Mouse (Mus musculus): ENCODE measurements around the gene Tmem141. TPM values are rescaled to one million over a fixed set of nuclear protein-coding genes. Genes with fewer than 3 reads are reported as not detected.

Gene Tmem141
- polyA plus RNA-seq (2012; rRNA removed; ENCODE audit: low replicate concordance) = 20.4 and 44.3 TPM in 2 replicates

DNA sequence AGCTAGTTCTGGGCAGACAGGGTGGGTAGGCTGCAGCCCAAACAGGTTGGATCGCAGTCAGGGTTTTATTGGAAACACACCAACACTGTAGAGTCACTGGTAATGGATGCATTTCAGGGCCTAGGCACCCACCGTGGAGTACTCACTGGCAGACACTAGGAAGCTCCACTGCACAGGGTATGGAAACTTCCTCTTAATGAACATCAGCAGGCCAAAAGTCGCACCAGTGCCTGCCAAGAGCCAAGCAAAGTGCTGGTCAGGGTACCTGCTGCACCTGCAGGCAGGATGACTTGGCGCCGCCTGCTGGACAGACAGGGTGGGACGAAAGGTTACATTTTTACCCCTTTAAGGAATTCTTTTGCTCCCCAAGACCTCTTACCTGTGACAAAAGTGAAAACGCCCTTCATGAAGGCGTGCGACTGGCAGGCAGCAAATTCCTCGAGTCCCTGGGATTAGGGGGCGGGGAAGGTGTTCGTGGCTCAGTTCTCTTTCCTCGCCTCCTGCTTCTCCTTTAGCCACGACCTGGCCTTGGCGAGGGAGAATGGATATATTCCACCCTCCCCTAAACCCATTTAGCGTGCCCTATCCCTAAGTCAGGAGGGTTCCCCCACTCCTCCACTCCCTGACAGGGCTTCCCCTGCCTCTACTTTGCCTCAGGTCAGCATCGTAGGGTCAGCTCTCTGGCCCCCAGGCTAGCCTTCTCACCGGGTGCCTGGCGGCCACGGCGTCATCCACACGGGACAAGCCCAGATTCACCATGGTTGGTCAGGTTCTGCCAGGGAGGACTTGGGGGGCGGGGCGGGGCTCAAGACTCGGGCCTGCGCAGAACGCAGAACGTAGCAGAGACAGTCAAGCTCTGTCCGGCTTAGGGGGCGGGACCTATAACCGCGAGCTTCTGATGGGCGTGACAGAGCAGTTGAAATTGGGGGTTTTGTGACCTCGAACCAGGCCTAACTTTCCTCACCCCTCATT lies at the start of gene Tmem141:
Gene Tmem141, minus strand, starts transcription at position 777 of the 972 bp plus-strand sequence.

DNA sequence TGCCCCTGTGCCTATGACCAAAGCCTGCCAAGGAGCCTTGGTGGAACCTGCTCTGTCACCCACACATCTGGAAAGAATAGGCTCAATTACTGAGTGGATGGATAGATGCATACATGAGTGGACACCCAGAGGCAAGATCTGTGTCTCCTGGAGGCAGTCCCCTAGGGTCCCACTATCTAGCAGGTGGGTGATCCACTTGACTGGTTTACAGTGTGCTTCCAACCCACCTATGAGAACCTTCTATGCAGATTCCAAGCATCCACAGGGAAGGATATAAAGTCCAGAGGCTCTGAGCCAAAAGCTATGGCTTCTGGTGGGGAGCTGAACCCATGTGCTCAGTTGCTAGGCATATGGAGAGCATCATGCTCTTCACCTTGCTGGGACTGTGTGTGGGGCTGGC lies 35.8 kb upstream of the Tmem141 start, which contains the start of gene Lcn5:
Gene Lcn5, plus strand, starts transcription at position 301 of the 400 bp plus-strand sequence.

GRCm38 (mm10) chr2:25652902-25653301 lies 31.1 kb upstream of the Tmem141 start, which contains the start of gene Lcn8:
TSS of gene Lcn8 (plus strand) at chr2:25653120.

DNA sequence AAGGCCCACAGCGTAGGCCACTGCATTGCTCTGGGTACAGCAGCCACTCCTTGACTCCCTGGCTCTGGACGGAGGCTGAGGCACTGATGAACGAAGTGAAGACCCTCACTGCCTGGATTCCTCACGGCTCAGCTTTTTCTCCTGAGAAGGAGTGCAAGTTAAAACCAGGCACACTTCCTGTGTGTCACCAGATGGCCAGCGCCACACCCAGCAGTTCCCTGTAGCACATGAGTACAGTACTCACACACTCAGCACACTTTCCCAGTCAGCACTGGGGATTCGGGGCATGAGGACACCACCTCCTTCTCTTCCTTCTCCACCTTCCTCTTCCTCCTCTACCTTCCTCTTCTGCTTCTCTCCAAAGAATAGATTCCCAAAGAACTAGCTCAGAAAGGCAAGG lies 6.0 kb upstream of the Tmem141 start, which contains the start of gene Fcna:
Gene Fcna, minus strand, starts transcription at position 220 of the 400 bp plus-strand sequence.

DNA sequence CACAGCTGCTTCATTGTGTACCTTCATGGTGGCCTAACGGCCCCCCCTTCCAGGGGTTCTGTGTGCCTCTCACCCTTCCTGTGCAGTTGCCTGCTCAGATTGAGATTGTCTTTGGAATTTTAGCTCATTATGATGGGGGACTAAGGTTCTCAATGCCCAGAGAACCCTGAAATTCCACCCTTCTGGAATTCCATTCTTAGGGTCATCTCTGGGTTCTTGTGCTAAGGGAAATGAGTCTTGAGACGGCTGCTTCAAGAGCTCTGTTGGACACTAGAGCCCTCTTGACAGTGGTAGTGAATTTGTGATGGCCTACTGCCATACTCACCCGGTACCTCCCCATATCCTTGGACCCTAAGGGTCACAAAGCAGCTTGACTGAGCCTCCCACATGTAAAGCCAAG lies 4.2 kb downstream of the Tmem141 start, which contains the start of gene Ccdc183:
Gene Ccdc183, minus strand, starts transcription at position 101 of the 400 bp plus-strand sequence.

DNA sequence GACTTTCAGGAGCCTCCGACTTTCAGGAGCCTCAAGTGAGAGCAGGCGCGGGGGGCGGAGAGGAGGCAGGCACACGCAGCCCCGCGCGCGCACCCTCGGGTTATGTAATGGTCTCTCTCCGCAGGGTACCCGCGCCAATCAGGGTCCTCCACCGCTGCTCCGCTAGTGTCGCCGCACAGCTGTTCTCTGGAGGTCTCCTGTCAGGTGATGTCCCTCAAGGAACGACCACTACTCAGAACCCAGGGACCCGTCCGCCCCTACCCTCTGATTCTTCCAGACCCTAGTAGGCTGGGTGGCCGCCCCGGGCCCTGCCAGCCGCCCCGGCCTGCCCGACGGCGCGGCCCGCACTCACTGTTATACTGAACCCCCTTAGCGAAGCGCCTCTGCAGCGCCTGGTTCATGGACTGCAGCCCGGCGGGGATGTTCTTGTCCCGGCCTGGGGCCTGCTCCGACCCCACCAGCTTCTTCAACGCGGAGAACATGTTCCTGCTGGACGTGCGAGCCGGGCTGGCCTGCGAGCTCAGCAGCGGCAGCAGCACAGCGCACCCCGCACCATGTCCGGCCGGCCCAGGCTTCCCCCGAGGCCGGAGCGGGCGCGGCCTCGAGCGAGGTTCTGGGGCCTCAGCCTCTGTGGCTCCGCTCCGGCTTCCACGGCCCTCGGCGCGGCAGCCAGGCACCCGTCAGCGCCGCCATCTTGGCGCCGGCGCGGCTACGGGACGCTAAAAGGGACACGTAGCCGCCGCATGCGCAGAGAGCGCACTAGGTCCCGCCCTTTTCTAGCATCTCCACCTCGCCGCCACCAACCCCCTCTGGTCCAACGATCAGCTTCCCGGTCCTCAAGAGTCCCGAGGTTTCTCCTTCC lies 13.8 kb downstream of the Tmem141 start, which contains the start of gene Rabl6:
Gene Rabl6, minus strand, starts transcription at position 761 of the 862 bp plus-strand sequence.

GRCm38 (mm10) chr2:25581294-25581864 lies 40.4 kb downstream of the Tmem141 start, which contains the start of gene Ajm1:
TSS of gene Ajm1 (minus strand) at chr2:25581757.

GRCm38 (mm10) chr2:25574579-25575431 lies 47.0 kb downstream of the Tmem141 start, which contains the start of the genes Mamdc4 and Phpt1:
TSS of gene Mamdc4 (minus strand) at chr2:25574845.
TSS of gene Phpt1 (minus strand) at chr2:25575224.

Other genes with a start within 250 kb of the Tmem141 start
- gene Sapcd2, start 249.7 kb downstream of the Tmem141 start, polyA plus RNA-seq (2012; rRNA removed; ENCODE audit: low replicate concordance) = 0.86 and 3.4 TPM in 2 replicates
- gene Entpd2, start 226.1 kb downstream of the Tmem141 start, polyA plus RNA-seq (2012; rRNA removed; ENCODE audit: low replicate concordance) = 48.9 and 63.5 TPM in 2 replicates
- 151 and 254 TPM in 2 replicates for gene Npdc1, start 222.7 kb downstream of the Tmem141 start, polyA plus RNA-seq (2012; rRNA removed; ENCODE audit: low replicate concordance)
- 7.8 and 13.8 TPM in 2 replicates for gene Fut7, start 198.7 kb downstream of the Tmem141 start, polyA plus RNA-seq (2012; rRNA removed; ENCODE audit: low replicate concordance)
- gene Abca2, start 193.3 kb downstream of the Tmem141 start, polyA plus RNA-seq (2012; rRNA removed; ENCODE audit: low replicate concordance) = 52.8 and 92.1 TPM in 2 replicates
- 8.4 and 21.2 TPM in 2 replicates for gene Clic3, start 165.2 kb downstream of the Tmem141 start, polyA plus RNA-seq (2012; rRNA removed; ENCODE audit: low replicate concordance)
- gene Paxx, start 160.9 kb downstream of the Tmem141 start, polyA plus RNA-seq (2012; rRNA removed; ENCODE audit: low replicate concordance) = 92.7 and 147 TPM in 2 replicates
- 4.8 and 6.6 TPM in 2 replicates for gene Ptgds, start 152.0 kb downstream of the Tmem141 start, polyA plus RNA-seq (2012; rRNA removed; ENCODE audit: low replicate concordance)
- not detected in 2 replicates for gene Lcn12, start 128.1 kb downstream of the Tmem141 start, polyA plus RNA-seq (2012; rRNA removed; ENCODE audit: low replicate concordance)
- gene Fbxw5, start 121.3 kb downstream of the Tmem141 start, polyA plus RNA-seq (2012; rRNA removed; ENCODE audit: low replicate concordance) = 19.9 and 31.9 TPM in 2 replicates
- gene C8g, start 120.3 kb downstream of the Tmem141 start, polyA plus RNA-seq (2012; rRNA removed; ENCODE audit: low replicate concordance) = 12.2 and 13.2 TPM in 2 replicates
- 20.0 and 23.9 TPM in 2 replicates for gene Traf2, start 75.1 kb downstream of the Tmem141 start, polyA plus RNA-seq (2012; rRNA removed; ENCODE audit: low replicate concordance)
- 65.0 and 134 TPM in 2 replicates for gene Edf1, start 64.2 kb downstream of the Tmem141 start, polyA plus RNA-seq (2012; rRNA removed; ENCODE audit: low replicate concordance)
- gene Mamdc4, start 47.2 kb downstream of the Tmem141 start, polyA plus RNA-seq (2012; rRNA removed; ENCODE audit: low replicate concordance) = 3.4 and 4.2 TPM in 2 replicates
- gene Phpt1, start 46.8 kb downstream of the Tmem141 start, polyA plus RNA-seq (2012; rRNA removed; ENCODE audit: low replicate concordance) = 42.8 and 48.1 TPM in 2 replicates
- gene Ajm1, start 40.2 kb downstream of the Tmem141 start, polyA plus RNA-seq (2012; rRNA removed; ENCODE audit: low replicate concordance) = 0.79 and 2.0 TPM in 2 replicates
- gene Rabl6, start 13.5 kb downstream of the Tmem141 start, polyA plus RNA-seq (2012; rRNA removed; ENCODE audit: low replicate concordance) = 69.2 and 71.3 TPM in 2 replicates
- not detected in 2 replicates for gene Ccdc183, start 4.3 kb downstream of the Tmem141 start, polyA plus RNA-seq (2012; rRNA removed; ENCODE audit: low replicate concordance)
- 17.3 and 33.5 TPM in 2 replicates for gene Fcna, start 6.0 kb upstream of the Tmem141 start, polyA plus RNA-seq (2012; rRNA removed; ENCODE audit: low replicate concordance)
- gene Lcn8, start 31.1 kb upstream of the Tmem141 start, polyA plus RNA-seq (2012; rRNA removed; ENCODE audit: low replicate concordance) = not detected in 2 replicates
- not detected in 2 replicates for gene Lcn5, start 35.9 kb upstream of the Tmem141 start, polyA plus RNA-seq (2012; rRNA removed; ENCODE audit: low replicate concordance)
- gene Lcn6, start 54.8 kb upstream of the Tmem141 start, polyA plus RNA-seq (2012; rRNA removed; ENCODE audit: low replicate concordance) = not detected in 2 replicates
- gene Lcn10, start 60.7 kb upstream of the Tmem141 start, polyA plus RNA-seq (2012; rRNA removed; ENCODE audit: low replicate concordance) = not detected in 2 replicates
- gene Obp2a, start 78.0 kb upstream of the Tmem141 start, polyA plus RNA-seq (2012; rRNA removed; ENCODE audit: low replicate concordance) = not detected in 2 replicates
- 39.9 and 133 TPM in 2 replicates for gene Bmyc, start 84.7 kb upstream of the Tmem141 start, polyA plus RNA-seq (2012; rRNA removed; ENCODE audit: low replicate concordance)
- not detected in 2 replicates for gene Obp2b, start 115.0 kb upstream of the Tmem141 start, polyA plus RNA-seq (2012; rRNA removed; ENCODE audit: low replicate concordance)
- gene Lcn3, start 143.6 kb upstream of the Tmem141 start, polyA plus RNA-seq (2012; rRNA removed; ENCODE audit: low replicate concordance) = not detected in 2 replicates
- gene Lcn11, start 155.0 kb upstream of the Tmem141 start, polyA plus RNA-seq (2012; rRNA removed; ENCODE audit: low replicate concordance) = not detected in 2 replicates
- not detected in 2 replicates for gene Gm13539, start 160.3 kb upstream of the Tmem141 start, polyA plus RNA-seq (2012; rRNA removed; ENCODE audit: low replicate concordance)
- gene Glt6d1, start 193.8 kb upstream of the Tmem141 start, polyA plus RNA-seq (2012; rRNA removed; ENCODE audit: low replicate concordance) = not detected in 2 replicates
- not detected in 2 replicates for gene Lcn9, start 201.1 kb upstream of the Tmem141 start, polyA plus RNA-seq (2012; rRNA removed; ENCODE audit: low replicate concordance)
- not detected in 2 replicates for gene Sohlh1, start 225.2 kb upstream of the Tmem141 start, polyA plus RNA-seq (2012; rRNA removed; ENCODE audit: low replicate concordance)
- gene Kcnt1, start 241.7 kb upstream of the Tmem141 start, polyA plus RNA-seq (2012; rRNA removed; ENCODE audit: low replicate concordance) = 0.48 and 0.57 TPM in 2 replicates

All from mammary gland, adult 2 months (tissue).